Mouse (Mus musculus): ENCODE results near the gene Dennd1a. TPM values are rescaled to one million over a fixed set of nuclear protein-coding genes. Genes with fewer than 3 reads are reported as not detected.
A peak's percentile ranks its signal among the peaks of the same experiment; 100 is the strongest.

Gene Dennd1a
- total RNA-seq, 1 experiment from 2014 or later, result 27.1 TPM

DNA sequence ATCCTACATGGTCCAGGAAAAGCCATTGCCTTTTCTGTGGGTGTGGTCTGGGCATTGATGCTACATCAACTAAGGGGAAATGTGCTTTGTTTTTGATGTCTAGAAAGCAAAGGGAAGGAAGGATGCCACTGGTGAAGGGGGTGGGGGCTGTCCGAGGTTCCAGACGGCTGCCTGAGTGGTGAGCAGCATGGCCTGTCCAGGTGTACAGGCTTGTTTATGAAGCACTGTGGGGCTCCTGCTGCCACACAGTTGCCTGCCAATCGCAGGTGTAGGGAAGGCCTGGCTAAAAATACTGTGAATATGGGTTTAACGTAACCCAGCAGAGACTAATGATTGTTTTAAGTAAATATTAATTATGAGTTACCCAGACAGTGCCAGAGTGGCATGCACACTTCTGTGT is 414.4 kb downstream of the Dennd1a start:
- DNase-seq, result no peak

DNA sequence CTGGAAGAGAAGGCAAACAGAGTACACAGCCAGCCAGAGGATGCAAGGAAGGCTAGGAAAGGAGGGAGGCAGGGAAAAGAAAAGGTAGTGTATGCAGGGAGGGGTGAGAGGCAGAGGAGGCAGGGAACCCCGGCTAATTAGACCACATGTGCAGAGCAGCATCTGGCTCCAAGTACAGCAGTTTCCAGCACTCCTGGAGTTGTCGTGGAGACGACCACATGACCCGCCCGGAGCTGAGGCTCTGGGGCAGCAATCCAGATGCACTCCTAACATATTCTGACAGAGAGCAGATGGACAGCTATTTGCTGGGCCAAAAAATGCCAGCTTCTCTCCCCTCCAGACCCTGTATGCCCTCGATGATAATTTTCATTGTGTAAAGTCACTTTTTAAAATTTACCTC is 417.6 kb downstream of the Dennd1a start:
- no peak for DNase-seq

DNA sequence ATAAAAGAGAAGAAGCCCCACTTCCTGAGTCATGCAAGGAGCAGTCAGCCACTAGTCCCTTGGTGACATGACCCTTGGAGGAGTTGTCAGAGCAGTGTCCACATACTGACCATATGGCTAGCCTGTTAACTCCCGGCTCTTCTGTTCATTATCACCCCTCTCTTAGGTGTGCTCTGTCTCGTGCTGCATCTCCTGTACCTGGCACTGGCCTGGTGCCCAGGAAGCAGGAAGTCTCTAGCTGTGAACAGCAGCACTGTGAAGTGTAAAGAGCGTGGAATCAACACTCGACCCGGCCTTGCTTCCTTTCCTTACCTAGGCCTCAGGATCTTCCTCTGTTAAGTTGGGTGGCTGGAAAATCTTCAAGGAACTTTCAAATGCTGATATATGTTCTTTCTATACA is 419.8 kb downstream of the Dennd1a start:
- no peak for DNase-seq

DNA sequence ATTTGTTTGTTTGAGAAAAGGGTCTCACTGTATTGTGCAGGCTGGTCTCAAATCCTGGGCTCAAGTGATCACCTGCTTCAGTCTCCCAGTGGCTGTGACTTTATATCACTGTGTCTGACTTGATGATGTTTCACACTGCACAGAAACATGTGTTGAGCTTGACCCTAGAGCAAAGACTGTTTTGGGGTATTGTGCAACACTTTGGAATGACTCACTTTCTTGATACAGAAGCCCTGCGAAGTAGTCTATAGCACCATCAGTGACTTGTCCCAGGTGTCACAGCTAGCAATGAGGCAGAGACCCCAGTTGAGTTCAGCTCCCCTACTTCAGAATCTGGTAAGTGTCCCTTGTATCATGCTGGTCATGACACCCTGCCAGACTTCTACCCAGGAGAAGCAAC is 429.7 kb downstream of the Dennd1a start:
- DNase-seq, result no peak

DNA sequence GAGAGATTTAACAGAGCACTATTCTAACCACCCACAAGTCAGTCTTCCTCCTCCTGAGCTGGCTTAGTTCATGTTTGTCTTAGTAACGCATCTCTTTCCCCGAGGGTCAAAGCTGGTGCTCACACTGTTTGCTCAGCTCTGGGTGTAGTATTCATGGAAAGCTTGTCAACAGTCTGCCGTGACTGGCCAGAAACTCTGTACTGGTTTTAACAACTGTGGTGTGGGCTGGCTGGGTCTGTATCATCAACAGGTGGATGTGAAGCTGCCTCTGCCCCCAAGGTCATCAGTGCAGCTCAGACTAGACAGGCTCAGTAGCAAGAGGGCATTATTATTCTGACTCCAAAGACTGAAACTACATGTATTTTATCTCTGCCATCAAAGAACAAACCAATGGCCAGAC is 430.2 kb downstream of the Dennd1a start:
- no peak for DNase-seq

DNA sequence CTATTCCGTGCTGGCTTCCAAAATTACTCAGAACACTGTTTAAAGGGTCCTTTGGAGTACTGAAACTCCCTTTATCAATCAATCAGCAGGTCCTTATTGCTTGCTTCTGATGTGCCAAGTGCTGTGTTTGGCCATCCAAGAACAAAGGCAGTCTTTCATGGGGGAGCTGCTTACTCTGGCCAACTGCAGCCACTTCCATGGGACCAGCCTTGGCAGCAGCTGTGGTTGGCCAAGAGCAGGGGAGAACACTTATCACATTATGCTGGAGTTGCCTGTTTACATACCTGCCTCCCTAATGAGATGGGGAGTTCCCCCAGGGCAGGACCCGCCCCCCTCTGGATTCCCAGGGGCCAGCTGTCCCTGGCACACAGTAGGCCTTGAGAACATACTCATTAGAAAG is 432.0 kb downstream of the Dennd1a start:
- DNase-seq, result no peak

DNA sequence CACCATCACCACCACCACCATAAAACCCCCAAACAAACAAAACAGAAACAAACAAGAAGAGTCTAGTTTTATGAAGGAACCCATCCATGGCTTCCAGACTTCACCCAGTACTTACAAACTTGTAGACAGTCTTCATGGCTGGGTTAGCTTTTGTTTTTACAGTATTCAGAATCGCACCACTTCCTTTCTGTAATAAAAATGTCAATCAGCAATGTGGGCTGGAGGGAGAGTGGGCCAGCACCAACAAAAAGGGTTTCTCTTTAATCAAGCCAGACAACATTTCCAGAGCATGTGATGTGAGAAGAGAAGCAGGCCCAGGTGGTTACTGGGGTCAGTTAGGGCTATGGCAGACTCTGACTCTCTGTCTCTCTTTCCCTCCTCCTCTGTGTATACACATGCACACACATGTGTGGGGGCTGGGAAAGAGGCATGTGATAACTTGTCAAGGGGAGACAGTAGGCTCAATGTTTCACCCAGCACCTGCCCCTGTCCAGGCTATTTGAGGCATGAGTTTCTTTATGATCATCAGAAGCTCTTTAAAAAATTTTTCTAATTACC is 433.2 kb downstream of the Dennd1a start:
- DNase-seq, result no peak

DNA sequence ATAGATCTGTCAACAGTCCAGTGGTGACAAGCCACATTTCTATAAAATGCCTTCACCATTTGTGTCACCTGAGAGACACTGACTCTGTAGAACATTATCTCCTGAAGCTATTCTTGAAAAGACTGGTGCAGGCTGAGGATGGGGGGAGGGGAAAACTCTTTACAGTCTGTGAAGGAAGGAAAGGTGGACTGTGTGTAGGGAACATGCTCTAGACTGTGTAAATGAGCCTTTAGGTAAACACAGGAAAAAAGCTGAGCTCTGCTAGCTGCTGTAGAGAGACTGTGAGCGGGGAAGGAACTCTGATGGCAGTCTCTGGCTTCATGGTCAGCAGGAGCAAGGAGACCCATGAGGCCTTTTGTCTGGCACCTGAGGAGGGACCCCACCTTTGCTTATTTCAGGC is 436.6 kb downstream of the Dennd1a start:
- no peak for DNase-seq

DNA sequence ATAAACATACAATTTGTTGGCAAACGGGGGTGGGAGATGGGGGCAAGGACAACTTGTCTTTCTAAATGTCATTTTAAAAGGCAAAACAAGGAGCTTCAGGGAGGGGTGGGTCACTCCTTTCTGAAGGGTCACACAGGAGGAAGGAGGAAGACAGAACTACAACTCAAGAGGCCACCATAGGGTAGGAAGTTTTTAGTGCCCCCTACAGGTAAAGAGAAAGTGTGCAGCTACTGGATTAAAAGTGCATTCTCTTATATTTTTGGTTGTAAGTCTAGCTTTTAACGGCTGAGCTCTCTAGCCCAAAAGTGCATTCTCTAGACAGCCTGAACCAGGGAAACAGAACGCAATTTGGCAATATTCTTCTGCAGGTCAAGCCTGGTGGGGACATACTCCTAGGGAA is 437.8 kb downstream of the Dennd1a start:
- no peak for DNase-seq

DNA sequence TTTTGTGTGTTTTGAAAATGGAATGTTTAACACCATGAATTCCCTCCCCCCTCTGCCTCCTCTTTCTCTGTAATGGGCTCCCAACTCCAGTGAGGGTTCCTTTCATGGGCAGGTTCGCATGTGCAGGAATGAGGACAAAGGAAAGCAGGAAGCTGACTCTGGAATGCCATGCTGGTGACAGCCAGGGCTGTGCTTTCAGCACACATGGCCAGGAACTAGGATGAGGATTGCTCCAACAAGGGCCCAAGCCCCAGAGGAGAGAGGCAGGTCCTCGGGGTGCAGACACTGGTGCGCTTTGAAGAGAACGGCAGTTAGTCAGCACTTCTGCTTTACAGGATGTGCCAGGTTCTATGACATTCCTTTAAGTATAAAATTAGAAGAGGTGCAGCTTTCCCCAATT is 444.5 kb downstream of the Dennd1a start:
- no peak for DNase-seq

DNA sequence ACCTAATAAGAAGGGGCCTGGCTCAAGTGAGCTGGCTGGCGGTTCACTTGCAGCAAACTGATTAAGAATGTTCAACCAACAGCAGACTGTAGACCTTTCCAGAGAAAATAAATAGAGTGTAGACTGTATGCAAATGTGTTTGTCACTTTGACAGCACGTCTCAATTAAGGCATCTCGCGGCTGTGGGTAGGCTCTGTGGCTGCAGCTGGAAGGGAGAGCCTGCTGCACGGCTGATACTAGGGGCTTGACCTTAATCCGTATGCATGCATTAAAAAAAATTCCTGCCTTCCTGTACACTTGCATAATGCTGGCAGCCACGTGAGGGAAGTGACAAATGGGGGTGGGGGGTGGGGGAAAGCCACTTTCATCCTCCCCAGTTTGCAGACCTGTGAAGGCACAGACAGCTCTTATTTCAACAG is 445.0 kb downstream of the Dennd1a start:
- DNase-seq, result no peak

DNA sequence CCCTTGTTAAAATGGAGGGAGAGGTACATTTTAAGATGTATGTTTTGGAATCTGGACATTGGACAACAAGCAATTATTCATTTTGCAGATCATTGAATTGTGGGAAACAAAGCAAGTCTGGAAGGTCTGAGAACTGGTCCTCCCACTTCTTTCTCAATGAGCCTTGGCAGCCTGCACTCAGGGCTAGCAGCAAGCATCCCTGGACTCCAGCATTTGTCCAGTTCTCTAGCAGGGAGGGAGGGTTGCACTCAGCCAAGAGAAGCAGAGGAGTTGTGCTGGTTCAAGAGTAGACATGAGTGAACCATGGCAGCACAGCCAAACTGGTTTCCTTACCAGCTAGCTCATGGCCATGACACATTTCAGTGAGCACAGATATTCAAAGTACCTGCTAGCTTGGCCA is 447.3 kb downstream of the Dennd1a start:
- no peak for DNase-seq

DNA sequence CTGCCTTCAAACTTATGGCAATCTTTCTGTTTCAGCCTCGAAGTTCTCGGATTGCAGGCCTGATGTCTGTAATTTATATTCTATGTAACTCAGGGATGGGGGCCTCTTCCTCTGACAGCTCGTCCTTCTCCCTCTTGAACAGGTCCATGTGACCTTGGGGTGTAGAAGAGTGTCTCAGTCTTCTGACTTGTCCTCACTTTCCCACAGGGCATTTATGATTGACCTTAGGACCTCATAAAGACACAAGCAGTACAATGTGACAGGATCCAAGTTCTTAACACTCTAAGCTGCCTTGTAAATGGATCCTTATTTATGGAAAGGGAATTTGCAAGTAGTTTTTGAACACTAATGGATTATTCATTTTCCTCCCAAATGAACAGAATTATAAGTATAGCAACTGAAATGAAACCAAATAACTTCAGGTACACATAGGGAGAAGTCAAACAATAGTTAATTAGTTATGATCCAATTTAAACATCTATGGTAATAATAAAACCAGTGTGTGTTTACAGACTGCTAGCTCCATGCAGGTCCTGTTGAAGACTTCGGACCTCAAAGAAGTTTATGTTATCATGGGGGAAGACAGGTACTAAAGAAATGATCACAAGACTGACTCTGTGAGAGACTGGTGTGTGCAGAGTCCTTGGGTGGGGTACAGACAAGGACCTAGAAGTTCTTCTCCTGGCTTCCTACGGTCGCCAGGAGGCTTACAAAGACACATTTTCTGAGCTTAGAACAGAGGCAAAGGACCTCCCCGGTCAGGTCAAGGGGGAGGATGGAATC is 448.8 kb downstream of the Dennd1a start:
- DNase-seq, result no peak

DNA sequence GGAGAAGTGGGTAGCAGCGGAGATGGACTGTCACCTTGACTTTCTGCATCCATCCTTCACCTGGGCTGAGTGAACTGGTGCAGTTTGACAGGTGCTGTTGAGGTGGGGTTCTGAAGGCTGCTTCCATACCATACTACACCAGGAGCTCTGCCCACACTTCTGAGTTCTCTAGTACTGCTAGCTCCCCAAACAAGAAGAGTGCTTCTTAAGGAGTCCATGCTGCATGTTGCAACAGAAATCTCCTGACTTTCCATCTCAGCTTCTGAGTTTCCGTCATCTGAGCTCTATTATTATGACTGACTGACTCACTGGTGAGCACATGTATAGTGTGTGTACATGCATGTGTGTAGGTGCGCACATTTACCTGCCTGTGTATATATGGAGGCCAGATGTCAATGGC is 449.6 kb downstream of the Dennd1a start:
- DNase-seq, result no peak

DNA sequence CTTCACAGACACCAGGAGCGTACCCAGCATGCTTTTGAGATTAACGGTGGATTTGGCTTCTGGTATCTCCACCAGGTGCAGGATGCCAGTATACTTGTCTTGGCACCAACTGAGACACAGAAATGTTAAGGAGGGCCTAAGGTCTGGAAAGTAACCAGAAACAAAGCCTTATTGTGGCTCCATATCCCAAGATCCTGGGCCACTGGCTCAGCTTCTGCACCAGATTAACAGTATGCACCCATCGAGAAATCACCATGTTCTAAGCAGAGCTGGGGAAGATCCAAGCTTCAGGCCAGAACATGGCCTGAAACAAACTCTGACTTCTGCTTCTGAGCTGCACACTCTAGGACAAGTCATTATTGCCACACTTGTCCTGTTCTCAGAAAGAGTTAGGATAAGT is 450.3 kb downstream of the Dennd1a start:
- DNase-seq, result no peak

DNA sequence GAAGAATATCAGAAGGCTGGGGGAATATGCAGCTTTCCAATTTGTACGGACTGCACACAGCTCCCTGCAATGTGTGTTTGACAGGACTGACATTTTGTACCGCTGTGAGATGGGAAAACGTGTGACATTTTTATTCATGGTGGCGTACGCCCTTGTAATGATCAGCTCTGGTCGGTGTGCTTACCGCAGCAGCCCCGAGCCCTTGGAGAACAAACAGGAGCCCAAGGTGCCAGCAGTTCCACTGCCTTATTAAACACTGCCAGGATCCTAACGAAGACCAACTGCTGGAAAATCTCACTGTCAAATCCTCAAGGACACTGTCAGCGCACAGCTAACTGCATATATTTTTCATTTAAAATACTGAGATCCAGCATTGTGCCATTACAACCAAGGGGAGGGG is 454.9 kb downstream of the Dennd1a start:
- no peak for DNase-seq

DNA sequence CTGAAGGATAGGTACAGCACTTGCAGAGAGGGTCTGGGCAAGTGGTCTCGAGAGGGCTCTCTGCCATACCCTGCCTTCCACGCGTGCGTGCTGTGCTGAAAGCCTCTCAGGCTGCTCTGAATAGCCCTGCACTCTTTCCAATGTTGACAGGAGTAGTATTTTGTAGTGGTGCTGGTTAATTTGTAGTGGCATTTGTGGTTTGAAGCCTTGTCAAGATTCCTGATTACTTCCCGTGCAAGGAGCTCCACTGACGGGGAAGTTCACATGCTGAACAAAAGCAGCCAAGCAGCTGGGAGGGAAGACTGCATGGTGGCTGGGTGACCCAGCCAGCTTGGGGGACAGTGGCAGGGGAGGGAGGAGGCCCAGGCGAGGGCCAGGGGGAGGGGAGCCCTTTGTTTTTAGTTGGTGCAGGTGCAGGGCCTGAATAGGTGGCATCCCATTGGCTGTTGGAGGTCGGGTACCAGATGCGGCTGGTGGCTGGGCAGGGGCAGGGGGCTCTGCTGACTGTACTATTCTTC is 457.4 kb downstream of the Dennd1a start:
- DNase-seq, result no peak

DNA sequence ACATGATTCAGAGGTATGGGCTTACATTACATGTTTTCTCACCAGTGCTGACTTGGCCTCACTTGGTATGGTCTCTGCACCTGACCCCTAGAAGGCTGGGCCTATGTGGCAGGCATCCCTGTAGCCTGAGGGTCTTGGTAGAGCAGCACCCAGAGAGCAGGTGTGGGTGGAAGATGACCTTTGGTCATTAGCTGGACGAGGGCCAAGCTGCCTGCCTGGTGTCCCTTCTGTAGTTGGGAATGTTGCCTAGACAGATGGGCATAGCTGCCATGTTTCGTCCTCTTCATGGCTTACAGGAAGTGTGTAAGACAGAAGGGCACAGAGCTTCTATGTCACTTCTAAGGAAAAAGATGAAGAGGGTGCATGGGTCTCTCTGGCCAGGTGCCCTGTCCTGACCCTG is 463.4 kb downstream of the Dennd1a start:
- no peak for DNase-seq

DNA sequence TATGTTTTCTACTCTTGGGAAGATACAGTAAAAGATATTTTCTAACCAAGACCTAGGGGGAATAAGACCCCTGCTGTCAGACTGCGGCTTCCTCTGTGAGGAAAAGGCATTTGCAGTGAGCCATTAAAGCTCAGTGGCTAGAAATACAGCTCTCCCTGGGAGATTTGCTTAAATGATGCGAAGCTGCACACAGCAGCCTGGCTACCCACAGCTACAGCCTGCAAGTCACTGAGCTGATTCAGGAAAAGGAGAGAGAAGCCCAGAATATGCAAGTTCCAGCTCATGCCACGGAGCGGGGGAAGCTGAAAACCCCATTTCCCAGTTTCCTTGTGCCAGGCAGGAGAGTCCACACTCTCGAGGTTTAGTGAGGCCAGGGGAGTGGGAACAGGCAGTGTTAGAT is 465.1 kb downstream of the Dennd1a start:
- no peak for DNase-seq

DNA sequence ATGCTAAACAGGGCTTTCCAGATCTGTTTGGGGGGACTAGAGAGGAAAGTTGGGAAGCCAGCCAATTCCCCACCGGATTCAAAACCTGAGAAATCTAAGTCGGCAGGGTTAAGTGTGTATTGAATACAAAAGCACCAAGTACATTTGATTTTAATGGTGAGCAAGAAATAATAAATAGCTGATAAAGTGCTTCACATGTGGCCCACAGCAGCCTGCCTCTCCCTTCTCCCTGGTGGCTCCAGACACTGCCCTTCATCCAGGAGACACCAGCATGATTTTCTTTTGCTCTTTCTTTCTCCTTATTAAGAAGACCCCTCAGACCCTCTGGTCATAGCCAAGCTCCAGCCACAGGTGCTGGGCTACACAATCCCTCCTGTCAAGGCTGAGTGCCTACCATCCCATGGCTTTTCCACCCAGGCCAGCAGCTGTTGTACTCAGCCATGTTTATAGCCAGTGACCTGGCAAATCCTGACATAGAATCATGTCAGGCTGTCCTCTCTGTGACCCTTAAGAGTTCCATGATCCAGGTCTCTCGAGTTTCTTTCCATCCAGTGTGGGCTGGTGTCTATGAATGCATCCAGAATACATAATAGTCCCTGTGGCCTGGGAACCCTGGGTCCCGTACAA is 467.6 kb downstream of the Dennd1a start:
- no peak for DNase-seq

DNA sequence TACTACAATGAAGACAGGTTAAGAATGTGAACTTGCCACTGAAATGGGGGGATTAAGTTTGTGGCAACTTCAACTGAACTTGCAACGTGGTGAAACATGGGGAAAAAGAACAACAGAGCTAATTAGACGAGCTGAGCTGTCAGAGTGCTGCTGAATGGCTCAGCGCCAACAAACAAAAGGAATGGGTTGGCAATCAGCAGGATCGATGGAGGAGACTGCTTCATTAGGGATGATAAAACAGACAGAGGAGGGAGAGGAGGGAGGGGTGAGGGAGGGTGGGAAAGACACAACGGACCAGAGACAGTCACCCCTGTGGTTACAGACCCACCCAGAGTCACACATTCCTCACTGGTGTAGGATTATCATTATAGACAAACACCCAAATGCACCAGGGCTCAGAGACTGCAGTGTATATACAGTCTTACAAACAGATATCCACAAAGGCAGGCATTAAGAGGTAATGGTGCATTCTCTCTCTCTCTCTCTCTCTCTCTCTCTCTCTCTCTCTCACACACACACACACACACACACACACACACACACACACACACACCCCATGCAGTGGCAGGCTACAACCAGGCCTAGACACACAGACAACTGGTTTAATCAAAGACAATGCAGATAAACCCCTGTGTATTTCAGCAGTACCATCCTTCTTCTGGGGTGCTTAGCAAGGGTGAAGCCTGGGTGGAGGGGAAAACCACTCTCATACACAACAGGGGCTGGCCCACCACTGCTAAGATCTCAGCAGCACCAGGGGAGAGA is 468.2 kb downstream of the Dennd1a start:
- no peak for DNase-seq

DNA sequence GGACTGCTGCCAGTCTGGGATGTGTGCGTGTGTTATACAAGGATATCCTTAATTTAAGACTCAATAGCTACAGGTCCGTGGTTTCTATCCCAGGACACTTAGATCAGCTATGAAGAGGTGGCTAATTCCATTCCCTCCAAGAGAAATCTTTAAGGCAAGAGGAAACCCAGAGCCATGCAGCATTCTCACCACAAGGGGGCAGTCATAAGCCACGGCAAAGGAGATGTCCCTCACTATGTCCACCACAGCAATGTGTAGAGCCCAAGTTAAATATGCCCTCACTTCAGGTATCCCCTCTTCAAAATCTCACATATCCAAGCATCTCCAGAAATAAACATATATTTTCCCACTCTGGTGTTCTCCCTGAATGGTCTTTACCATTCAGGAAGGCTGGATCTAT is 471.5 kb downstream of the Dennd1a start:
- peak; percentile 70 for DNase-seq

DNA sequence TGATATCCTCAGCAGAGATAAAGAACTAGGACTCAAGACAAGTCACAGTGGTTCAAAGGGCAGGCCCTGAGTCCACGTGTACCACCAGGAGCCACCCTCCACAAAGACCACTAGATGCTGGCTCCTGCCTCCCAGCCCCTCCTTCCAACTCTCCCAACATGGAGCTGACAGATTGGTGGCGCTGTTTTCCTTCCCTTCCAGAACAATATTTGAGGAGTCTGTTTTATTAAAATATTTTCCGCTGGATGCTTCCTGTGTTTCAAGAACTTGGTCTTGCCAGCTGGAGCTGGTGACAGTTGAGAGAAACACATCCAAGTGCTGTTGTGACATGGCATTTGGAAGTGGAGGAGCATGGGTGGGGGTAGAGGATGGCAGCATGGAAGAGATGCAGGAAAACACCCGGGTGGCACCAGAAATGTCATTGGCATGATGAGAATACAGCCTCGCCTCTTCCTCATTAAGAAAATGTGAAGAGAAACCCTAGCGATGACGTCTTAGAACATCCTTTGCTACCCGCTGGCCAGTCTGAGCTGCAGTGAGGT is 472.3 kb downstream of the Dennd1a start:
- no peak for DNase-seq

Measured in adrenal gland, postnatal 25 days (tissue).